Mouse (Mus musculus) testis, adult 2 months (tissue): ENCODE measurements at regions not wholly inside any gene's neighbourhood (a gene's known extent, or its start where the extent isn't known, plus 50 kb on each side); places are given as distances from the start of the nearest gene placed in this dataset.

Experiments used
- H3K27ac ChIP-seq: fragments of 200-500 bp; 2 replicates; pipeline ENCODE4 v1.5.1; 2012; ENCODE audit warnings: low read depth, low read length; ENCODE audit not compliant: control insufficient read depth, insufficient read depth
- H3K27me3 ChIP-seq: fragments of 200-500 bp; 2 replicates; pipeline ENCODE4 v1.6.1; 2012; ENCODE audit warnings: mild to moderate bottlenecking, low read length, moderate library complexity; ENCODE audit not compliant: control insufficient read depth, insufficient read depth
- H3K36me3 ChIP-seq: fragments of 200-500 bp; 2 replicates; pipeline ENCODE4 v1.6.1; 2012; ENCODE audit warnings: mild to moderate bottlenecking, low read length; ENCODE audit not compliant: control insufficient read depth, insufficient read depth
- H3K4me1 ChIP-seq: fragments of 200-500 bp; 2 replicates; pipeline ENCODE4 v1.6.1; 2012; ENCODE audit warnings: low read length; ENCODE audit not compliant: control insufficient read depth, insufficient read depth
- H3K4me3 ChIP-seq: fragments of 200-500 bp; 2 replicates; pipeline ENCODE4 v1.5.1; 2012; ENCODE audit warnings: low read depth, mild to moderate bottlenecking, low read length, moderate library complexity, mixed read lengths; ENCODE audit not compliant: control insufficient read depth
- CTCF ChIP-seq: fragments of 200-500 bp; IDR thresholded peaks from 2 replicates; pipeline ENCODE4 v1.5.1; 2012; ENCODE audit warnings: low read depth, mild to moderate bottlenecking, inconsistent platforms, low read length, moderate library complexity; ENCODE audit not compliant: control insufficient read depth, insufficient read depth, insufficient replicate concordance
- POLR2A ChIP-seq: fragments of 200-500 bp; IDR thresholded peaks from 2 replicates; pipeline ENCODE4 v1.6.1; 2012; ENCODE audit warnings: low read depth, mild to moderate bottlenecking, inconsistent platforms, low read length, moderate library complexity; ENCODE audit not compliant: control insufficient read depth

GRCm38 (mm10) chr2:117917181-117917580 lies 194.5 kb upstream of the Thbs1 start:
- no peak overlapping the region for H3K27ac ChIP-seq
- H3K4me1 ChIP-seq: no peaks in the 10 kb centered on the region
- H3K36me3 ChIP-seq: no peaks in the 10 kb centered on the region
- H3K4me3 ChIP-seq: no peak overlapping the region
- H3K27me3 ChIP-seq: no peaks in the 10 kb centered on the region
- TF ChIP-seq POLR2A (no peak), CTCF (no peak)

- H3K27me3 ChIP-seq: no peaks in the 10 kb centered on the region
- H3K36me3 ChIP-seq: no peaks in the 10 kb centered on the region
- TF ChIP-seq POLR2A: no peak
- TF ChIP-seq CTCF: no peak
- H3K4me1 ChIP-seq: no peaks in the 10 kb centered on the region
- H3K27ac ChIP-seq: no peak overlapping the region
- H3K4me3 ChIP-seq: no peak overlapping the region
Measured at GRCm38 (mm10) chr2:117924877-117925276, 186.8 kb upstream of the Thbs1 start.

DNA sequence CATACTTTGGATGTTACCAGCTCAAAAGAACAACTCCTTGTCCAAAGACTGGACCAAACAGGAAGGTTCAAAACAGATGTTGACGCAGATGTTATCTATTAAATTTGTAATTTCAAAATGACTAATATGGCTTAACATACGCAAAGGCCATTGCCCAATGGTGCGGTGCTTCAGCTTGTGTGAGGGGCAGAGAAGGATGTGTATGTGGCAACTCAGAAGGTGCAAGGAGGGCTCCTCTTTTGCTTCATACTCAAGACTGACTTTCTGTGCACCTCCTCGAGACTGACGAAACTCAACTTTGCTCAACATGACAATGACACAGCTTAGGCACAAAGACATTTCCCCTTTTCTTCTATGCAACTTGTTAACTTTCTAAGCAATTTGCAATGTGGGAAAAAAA lies 186.3 kb upstream of the Thbs1 start:
- Histone ChIP-seq H3K36me3 (no peaks in the 10 kb centered on the region), H3K27ac (no peak overlapping the region), H3K4me3 (no peak overlapping the region), H3K27me3 (no peaks in the 10 kb centered on the region), H3K4me1 (no peaks in the 10 kb centered on the region)
- no peak for TF ChIP-seq POLR2A

DNA sequence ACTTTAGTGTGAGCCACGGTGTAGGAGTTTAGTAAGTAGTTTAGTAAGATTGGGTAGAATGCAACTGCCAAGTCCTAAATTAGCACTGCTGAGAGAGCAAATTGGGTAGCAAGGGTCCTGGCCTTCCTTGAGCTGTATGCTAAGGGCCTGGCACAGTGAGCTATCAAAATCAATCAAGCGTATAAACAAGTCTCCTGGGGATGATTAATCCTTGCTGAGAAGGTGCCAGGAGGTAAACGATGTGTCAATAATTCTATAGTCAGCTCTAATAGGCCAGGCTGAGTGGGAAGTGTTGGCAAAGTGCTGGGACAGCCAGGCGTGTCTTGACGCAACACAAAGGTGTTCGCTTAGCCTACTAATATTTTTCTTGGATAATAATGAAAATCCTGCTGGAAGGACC lies 183.6 kb upstream of the Thbs1 start:
- no peak overlapping the region for H3K4me3 ChIP-seq
- TF ChIP-seq CTCF: no peak
- no peak for TF ChIP-seq POLR2A
- no peaks in the 10 kb centered on the region for H3K27me3 ChIP-seq
- H3K4me1 ChIP-seq: no peaks in the 10 kb centered on the region
- H3K36me3 ChIP-seq: no peaks in the 10 kb centered on the region
- no peak overlapping the region for H3K27ac ChIP-seq

- TF ChIP-seq CTCF: no peak
- no peak for TF ChIP-seq POLR2A
- Histone ChIP-seq H3K36me3 (no peaks in the 10 kb centered on the region), H3K27me3 (no peaks in the 10 kb centered on the region), H3K4me3 (no peak overlapping the region), H3K27ac (no peak overlapping the region), H3K4me1 (no peaks in the 10 kb centered on the region)
Measured at GRCm38 (mm10) chr2:117929586-117929985, 182.1 kb upstream of the Thbs1 start.

GRCm38 (mm10) chr2:117930895-117931537 lies 180.7 kb upstream of the Thbs1 start:
- Histone ChIP-seq H3K36me3 (no peaks in the 10 kb centered on the region), H3K4me1 (no peaks in the 10 kb centered on the region), H3K27me3 (no peaks in the 10 kb centered on the region), H3K27ac (no peak overlapping the region), H3K4me3 (no peak overlapping the region)
- TF ChIP-seq POLR2A (no peak), CTCF (no peak)

GRCm38 (mm10) chr2:117936590-117936989 lies 175.1 kb upstream of the Thbs1 start:
- Histone ChIP-seq H3K4me1 (no peaks in the 10 kb centered on the region), H3K27me3 (no peaks in the 10 kb centered on the region), H3K27ac (no peak overlapping the region), H3K4me3 (no peak overlapping the region), H3K36me3 (no peaks in the 10 kb centered on the region)
- TF ChIP-seq POLR2A (no peak), CTCF (no peak)
